12 mouse cellular contexts compared by ENCODE assay signal in genomic region chr5:130919969-130920368, GRCm38 (mm10).
"Had no signal": no experiment of that assay in that cellular context is flagged by ENCODE, and none has a peak within 500 bp of the region (broad histone marks: within the 10 kb centered on the region; RNA-seq: fewer than 3 reads in every experiment).

No protein-coding gene starts in this region.

- DNase-seq: kidney, adult 2 months; kidney, postnatal 36 days; left cerebral cortex, postnatal 4 days; lung, adult 18-20 months; right cerebral cortex, adult 18-20 months; right cerebral cortex, postnatal 25 days; thymus, adult 18-20 months; thymus, postnatal 14 days had no signal

- H3K27me3 ChIP-seq: limb, embryonic 13.5 days; midbrain, embryonic 13.5 days had no signal

- H3K27ac ChIP-seq: limb, embryonic 13.5 days; liver, embryonic 14.5 days; midbrain, embryonic 13.5 days had no signal

- H3K4me2 ChIP-seq: limb, embryonic 13.5 days; midbrain, embryonic 13.5 days had no signal

- H3K4me3 ChIP-seq: limb, embryonic 13.5 days; midbrain, embryonic 13.5 days; myocyte had no signal

- H3K36me3 ChIP-seq: limb, embryonic 13.5 days; midbrain, embryonic 13.5 days had no signal

- ATAC-seq: midbrain, embryonic 13.5 days had no signal

- H3K9ac ChIP-seq: limb, embryonic 13.5 days; liver, embryonic 14.5 days; midbrain, embryonic 13.5 days had no signal

- H3K9me3 ChIP-seq: limb, embryonic 13.5 days; midbrain, embryonic 13.5 days had no signal
